Mouse (Mus musculus): ENCODE data around the gene Dock3. TPM values are rescaled to one million over a fixed set of nuclear protein-coding genes. Genes with fewer than 3 reads are reported as not detected.

Dock3 gene
- 2.2 and 2.5 TPM in 2 replicates for polyA plus RNA-seq (2015; fragmentation: Nextera tagmentation; extraction: Ambion mirVana)

DNA sequence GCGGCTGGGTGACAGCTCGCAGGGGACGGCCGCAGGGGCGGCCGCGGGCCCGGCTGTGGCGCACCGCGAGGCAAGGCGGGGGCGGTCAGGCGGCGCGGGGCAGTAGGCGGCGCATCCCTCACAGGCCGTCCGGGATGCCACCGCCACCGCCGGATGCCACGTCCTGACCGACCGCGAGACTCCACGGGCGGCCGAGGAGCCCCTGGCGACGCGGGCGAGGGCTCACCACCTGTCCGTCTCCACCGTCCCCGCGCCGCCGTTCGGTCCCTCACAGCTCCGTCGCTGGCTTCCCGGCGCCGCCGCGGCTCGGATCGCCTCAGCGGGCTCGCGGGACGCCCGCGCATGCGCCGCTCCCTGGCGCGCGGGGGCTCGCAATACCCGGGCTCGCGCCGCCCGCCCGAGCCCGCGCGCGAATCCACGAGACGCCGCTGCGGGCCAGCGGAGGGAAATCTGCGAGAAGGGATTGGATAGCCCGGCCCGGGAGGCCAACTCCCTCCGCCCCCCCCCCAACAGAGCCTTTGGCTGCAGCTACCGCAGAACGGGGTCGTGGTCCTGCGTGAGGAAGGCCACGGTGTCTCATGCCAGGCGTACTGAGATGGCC lies at the start of gene Dock3:
Dock3 (minus strand) TSS at position 371 of the 601 bp plus-strand sequence.

DNA sequence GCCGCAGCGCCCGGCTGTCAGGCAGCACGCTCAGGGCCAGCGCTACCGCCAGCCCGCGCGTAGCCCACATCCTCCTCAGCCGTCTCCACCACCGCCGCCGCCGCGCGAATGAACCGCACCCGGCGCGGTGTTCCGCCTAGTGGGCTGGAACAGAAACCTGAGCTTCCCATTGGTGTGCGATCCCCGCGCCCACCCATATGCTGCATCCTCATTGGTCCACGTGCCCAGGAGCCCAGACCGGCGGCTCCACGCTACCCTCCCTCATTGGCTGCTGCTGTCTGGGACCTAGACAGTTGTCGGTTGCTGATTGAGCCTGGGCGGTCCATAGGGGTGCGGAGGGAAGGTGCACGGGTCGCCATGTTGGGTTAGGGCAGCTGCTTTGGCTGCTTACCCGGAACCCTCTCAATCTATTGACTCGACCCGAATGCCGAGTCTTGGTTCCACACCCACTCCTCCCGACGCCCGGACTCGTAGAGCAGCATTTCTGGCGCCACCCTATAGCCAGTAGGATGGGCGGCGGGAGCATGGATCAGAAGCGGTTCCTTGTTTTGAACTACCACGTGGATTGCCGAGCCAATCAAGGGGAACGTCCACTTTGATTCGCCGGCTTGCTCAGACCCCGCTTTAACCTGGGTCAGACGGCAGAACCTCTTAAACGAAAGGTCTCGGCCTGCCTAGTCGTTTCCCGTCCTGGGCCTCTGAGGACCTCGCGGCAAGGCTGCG lies 339.7 kb downstream of the Dock3 start, which contains the start of gene Manf:
Manf (minus strand) TSS at position 151 of the 723 bp plus-strand sequence.

DNA sequence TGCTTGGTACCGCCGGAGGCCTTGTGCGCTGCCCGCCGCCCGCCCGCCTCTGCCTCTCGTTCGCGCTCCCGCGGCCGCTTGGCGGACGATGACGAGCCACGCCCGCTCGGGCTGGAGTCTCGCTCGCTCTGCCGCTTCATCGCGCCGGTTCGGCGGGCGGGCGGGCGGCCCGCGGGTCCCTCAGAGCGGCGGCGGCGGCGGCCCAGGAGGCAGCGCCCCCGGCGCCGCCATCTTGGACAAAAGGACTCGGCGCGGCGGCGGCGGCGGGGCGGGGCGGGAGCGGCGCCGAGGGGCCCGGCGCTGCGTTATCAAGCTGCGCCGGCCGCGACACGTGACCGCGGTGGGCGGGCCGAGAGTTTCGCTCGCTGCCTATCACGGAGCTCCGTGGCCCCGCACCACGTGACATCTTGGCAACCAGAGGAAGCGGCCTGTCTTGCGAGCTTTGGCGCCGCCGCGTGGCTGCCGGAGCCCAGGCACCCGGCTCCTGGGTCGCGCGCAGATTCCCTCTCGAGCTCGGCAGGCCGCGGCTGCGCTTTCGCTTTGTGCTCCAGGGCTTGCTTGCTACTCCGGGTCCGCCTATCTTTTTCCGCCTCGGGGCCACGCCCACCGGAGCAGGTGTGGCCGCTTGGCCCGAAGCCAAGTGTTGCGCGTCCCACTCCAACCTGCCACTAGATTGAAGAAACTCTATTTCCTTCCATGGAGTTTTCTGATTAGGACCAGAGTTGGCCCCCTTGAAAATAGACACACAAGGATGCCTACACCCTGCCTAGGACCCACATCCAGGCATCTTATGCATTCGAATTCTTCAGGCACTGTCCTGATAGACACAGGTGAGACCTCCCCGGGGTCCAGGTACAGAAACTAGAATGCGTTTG lies 344.6 kb downstream of the Dock3 start, which contains the start of gene Rbm15b:
Rbm15b (minus strand) TSS at position 601 of the 875 bp plus-strand sequence.

Small RNA genes lying within 50 kb of the gene (microRNA-seq; reads per million reads assigned to microRNA genes)
- not detected for gene Gm22238 (ENCODE audit: borderline replicate concordance, insufficient number of aligned reads)

Other genes starting within 250 kb of the Dock3 start
- gene Mapkapk3, start 58.0 kb upstream of the Dock3 start, polyA plus RNA-seq (2015; fragmentation: Nextera tagmentation; extraction: Ambion mirVana) = 5.7 and 15.0 TPM in 2 replicates
- gene Cish, start 64.1 kb upstream of the Dock3 start, polyA plus RNA-seq (2015; fragmentation: Nextera tagmentation; extraction: Ambion mirVana) = 17.3 and 18.5 TPM in 2 replicates
- 8.4 and 10.8 TPM in 2 replicates for gene Hemk1, start 106.4 kb upstream of the Dock3 start, polyA plus RNA-seq (2015; fragmentation: Nextera tagmentation; extraction: Ambion mirVana)
- 0.44 and 0.86 TPM in 2 replicates for gene 6430571L13Rik, start 108.7 kb upstream of the Dock3 start, polyA plus RNA-seq (2015; fragmentation: Nextera tagmentation; extraction: Ambion mirVana)
- gene Cacna2d2, start 167.7 kb upstream of the Dock3 start, polyA plus RNA-seq (2015; fragmentation: Nextera tagmentation; extraction: Ambion mirVana) = 0.35 and 0.52 TPM in 2 replicates

Measured in adrenal gland, postnatal 0 days (tissue).